In genomic region chr2:167376160-167376564, GRCm38 (mm10) we compare ENCODE assay signal across 8 mouse cellular contexts. TPM values are rescaled to one million over a fixed set of nuclear protein-coding genes. Genes with fewer than 3 reads are reported as not detected.
DNase-seq lines count a peak whose midpoint lies in the region; ATAC-seq and TF ChIP-seq lines count a peak whose summit lies in the region.

No protein-coding gene starts in this region.

- no peak for TF ChIP-seq CTCF in layer of hippocampus, adult 2 months (conservative IDR thresholded peaks at IDR 0.05)
- no peak for TF ChIP-seq CTCF in stomach, postnatal 0 days (IDR thresholded peaks at IDR 0.05; ENCODE audit: low read depth)

- DNase-seq in layer of hippocampus, adult 11-12 months (ENCODE audit: low spot score) = peak; percentile 26
- no peak for DNase-seq in layer of hippocampus, adult 2 months (ENCODE audit: low spot score in 2 of 2)
- peak; percentile 66 for DNase-seq in WW6 (ENCODE audit: low read depth, low spot score)
- peak; percentile 60 for DNase-seq in heart, adult 8-10 months (ENCODE audit: low spot score)
- DNase-seq in mesoderm, embryonic 11.5 days (ENCODE audit: low read depth, low spot score) = peak; percentile 32
- DNase-seq in stomach, postnatal 0 days (ENCODE audit: low spot score) = no peak
- no peak for DNase-seq in kidney, adult 11 months
- no peak for DNase-seq in thymus, postnatal 0 days (ENCODE audit: low spot score)

- no peak overlapping the region for H3K4me2 ChIP-seq in stomach, postnatal 0 days (replicated peaks; ENCODE audit: low read depth)

- no peak for TF ChIP-seq EP300 in stomach, postnatal 0 days (optimal IDR thresholded peaks at IDR 0.05)

- no peaks in the 10 kb centered on the region for H3K9me3 ChIP-seq in stomach, postnatal 0 days (ENCODE audit: control insufficient read depth, low read length)

- 79% methylated on average over 8 of the region's 8 CpGs for WGBS in stomach, postnatal 0 days

- no peaks in the 10 kb centered on the region for H3K27me3 ChIP-seq in stomach, postnatal 0 days (ENCODE audit: control insufficient read depth, insufficient read depth, low read length)

- no peak overlapping the region for H3K27ac ChIP-seq in layer of hippocampus, adult 2 months
- H3K27ac ChIP-seq in stomach, postnatal 0 days (replicated peaks) = no peak overlapping the region

- no peaks in the 10 kb centered on the region for H3K4me1 ChIP-seq in stomach, postnatal 0 days (replicated peaks; ENCODE audit: control insufficient read depth, insufficient read depth)

- no peak for ATAC-seq in stomach, postnatal 0 days (ENCODE audit: low FRiP score, low TSS enrichment)

- H3K9ac ChIP-seq in stomach, postnatal 0 days (ENCODE audit: low read length) = no peak overlapping the region

- H3K4me3 ChIP-seq in layer of hippocampus, adult 2 months = no peak overlapping the region
- no peak overlapping the region for H3K4me3 ChIP-seq in stomach, postnatal 0 days (ENCODE audit: low read depth, low read length)

- no peaks in the 10 kb centered on the region for H3K36me3 ChIP-seq in stomach, postnatal 0 days (ENCODE audit: control insufficient read depth, insufficient read depth, low read length)

RNA-seq across cellular contexts. Expression of gene B4galt5, which starts 27.2 kb away (rescaled TPM):
- total RNA-seq in layer of hippocampus, adult 2 months (2021) = 10 to 100 TPM; 38.1 to 43.9 TPM
- 10 to 100 TPM in 3 of 4 experiments, 1 to 10 TPM in 1; 8.9 to 12.8 (median 11.6) TPM for total RNA-seq in heart, adult 8-10 months (2022)
- 4.5 and 6.0 TPM in 2 replicates for polyA plus RNA-seq in stomach, postnatal 0 days (2015; fragmentation: Nextera tagmentation; extraction: Ambion mirVana)
- polyA plus RNA-seq in thymus, postnatal 0 days (2015; fragmentation: Nextera tagmentation; extraction: Ambion mirVana) = 4.6 and 5.8 TPM in 2 replicates

RNA-seq across cellular contexts. Expression of gene Slc9a8, which starts 45.4 kb away (rescaled TPM):
- 10 to 100 TPM; 33.2 to 34.5 TPM for total RNA-seq in layer of hippocampus, adult 2 months (2021)
- total RNA-seq in heart, adult 8-10 months (2022) = 10 to 100 TPM; 24.6 to 30.5 (median 25.6) TPM
- polyA plus RNA-seq in stomach, postnatal 0 days (2015; fragmentation: Nextera tagmentation; extraction: Ambion mirVana) = 10.4 and 11.8 TPM in 2 replicates
- 17.9 and 19.7 TPM in 2 replicates for polyA plus RNA-seq in thymus, postnatal 0 days (2015; fragmentation: Nextera tagmentation; extraction: Ambion mirVana)

Comparison
In these comparisons a context has a peak if more than half of its experiments do, and no peak if none do; other contexts are left out.
1. DNase-seq: peak in layer of hippocampus, adult 11-12 months (single experiment), WW6 (single experiment), heart, adult 8-10 months (single experiment) and mesoderm, embryonic 11.5 days (single experiment); none in layer of hippocampus, adult 2 months (0 of 2), stomach, postnatal 0 days (single experiment), kidney, adult 11 months (single experiment) and thymus, postnatal 0 days (single experiment).